Mouse (Mus musculus): ENCODE results near the gene Fxyd4. TPM values are rescaled to one million over a fixed set of nuclear protein-coding genes. Genes with fewer than 3 reads are reported as not detected.

Gene Fxyd4
- total RNA-seq, 2 experiments from 2014 or later, result not detected

- no peak for DNase-seq (ENCODE audit: low spot score in 2 of 2)
These were observed 19.4 kb downstream of the Fxyd4 start for GRCm38 (mm10) chr6:117918043-117918442.

DNA sequence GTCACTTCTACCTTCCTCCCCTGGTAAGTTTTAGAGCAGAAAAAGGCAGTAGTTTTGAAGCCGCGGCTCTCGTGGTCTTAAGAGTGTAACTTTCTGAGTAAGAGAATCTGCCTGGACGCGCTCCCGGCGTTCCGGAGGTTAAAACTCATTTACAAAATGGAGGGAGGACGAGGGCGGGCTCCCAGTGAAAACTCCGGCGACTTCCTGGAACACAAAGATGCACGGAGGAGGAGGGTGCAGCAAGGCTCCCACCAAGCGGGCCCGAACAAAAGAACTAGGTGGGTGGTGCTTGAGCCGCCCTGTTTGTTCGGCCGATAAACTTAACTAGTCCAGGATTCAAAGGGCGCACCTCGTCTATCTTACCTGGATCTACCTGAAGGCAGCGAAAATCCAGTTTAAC lies 19.9 kb downstream of the Fxyd4 start:
- DNase-seq (ENCODE audit: low spot score in 2 of 2), result peak; percentile 36 to 69

- DNase-seq (ENCODE audit: low spot score in 2 of 2), result peak; percentile 68 to 77
These were observed 20.6 kb downstream of the Fxyd4 start for GRCm38 (mm10) chr6:117916737-117917426.

GRCm38 (mm10) chr6:117916205-117916736 lies 21.2 kb downstream of the Fxyd4 start:
- DNase-seq (ENCODE audit: low spot score in 2 of 2), result no peak

- no peak for DNase-seq (ENCODE audit: low spot score in 2 of 2)
These were observed 23.0 kb downstream of the Fxyd4 start for GRCm38 (mm10) chr6:117914541-117914940.

DNA sequence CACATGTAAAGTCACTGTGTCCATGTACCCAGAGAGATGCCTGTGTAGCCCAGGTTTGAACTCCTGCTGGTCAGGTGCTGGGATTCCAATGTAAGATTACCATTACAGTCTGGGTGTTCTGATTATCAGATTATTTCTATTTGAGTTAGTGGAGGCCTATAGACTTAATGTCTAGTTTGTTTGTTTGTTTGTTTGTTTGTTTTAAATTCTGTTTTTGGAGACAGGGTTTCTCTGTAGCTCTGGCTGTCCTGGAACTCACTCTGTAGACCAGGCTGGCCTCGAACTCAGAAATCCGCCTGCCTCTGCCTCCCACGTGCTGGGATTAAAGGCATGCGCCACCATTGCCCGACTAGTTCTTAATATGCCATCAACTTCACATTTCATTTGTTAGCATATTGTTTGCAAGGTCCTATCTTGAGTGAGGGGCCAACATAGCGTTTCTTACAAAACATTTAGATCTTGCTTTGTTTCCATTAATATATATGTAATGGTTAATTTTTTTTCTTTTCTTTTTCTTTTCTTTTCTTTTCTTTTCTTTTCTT lies 27.3 kb downstream of the Fxyd4 start:
- no peak for DNase-seq (ENCODE audit: low spot score in 2 of 2)

DNA sequence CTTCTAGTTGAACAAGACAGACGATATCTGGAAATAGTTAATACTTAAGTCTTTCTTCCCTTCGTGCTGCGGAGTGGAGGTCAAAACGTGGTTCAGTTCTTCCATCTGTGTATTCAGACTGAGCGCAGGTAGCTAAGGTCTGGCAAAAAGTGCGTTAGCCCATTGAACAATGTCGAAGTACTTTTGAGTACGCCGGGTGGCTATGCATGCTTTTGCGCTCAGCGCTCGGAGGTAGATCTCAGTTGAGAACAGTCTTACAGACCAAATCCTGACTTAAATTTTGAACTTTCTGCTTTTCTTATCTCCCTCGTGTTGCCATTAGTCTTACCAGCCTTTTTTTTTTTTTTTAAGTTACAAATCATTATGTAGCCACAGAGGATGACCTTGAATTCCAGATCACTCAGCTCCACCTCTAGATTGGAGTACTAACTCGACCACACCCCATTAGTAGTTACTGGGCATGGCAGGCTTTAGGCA lies 29.0 kb downstream of the Fxyd4 start:
- peak in 1 of 2 experiments; percentile 9 for DNase-seq (ENCODE audit: low spot score in 2 of 2)

DNA sequence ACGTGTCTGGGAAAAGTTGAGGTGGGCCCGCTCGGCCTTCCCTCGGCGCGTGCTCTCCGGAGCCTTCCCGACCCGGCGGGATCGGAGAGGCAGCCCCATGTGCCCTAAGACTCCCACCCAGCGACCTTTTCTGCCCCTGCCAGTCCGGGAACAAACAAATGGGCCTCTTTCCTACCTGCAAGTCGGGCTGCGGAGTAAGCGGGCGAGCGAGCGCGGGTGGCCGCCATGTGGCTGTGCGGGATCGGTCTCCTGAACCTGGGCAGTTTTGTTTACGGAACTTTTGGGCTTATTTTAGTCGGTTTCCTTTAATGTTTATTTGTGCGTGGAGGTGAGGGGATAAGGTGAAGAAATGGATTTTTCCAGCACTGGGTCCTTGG lies 29.5 kb downstream of the Fxyd4 start:
- DNase-seq (ENCODE audit: low spot score in 2 of 2), result no peak

DNA sequence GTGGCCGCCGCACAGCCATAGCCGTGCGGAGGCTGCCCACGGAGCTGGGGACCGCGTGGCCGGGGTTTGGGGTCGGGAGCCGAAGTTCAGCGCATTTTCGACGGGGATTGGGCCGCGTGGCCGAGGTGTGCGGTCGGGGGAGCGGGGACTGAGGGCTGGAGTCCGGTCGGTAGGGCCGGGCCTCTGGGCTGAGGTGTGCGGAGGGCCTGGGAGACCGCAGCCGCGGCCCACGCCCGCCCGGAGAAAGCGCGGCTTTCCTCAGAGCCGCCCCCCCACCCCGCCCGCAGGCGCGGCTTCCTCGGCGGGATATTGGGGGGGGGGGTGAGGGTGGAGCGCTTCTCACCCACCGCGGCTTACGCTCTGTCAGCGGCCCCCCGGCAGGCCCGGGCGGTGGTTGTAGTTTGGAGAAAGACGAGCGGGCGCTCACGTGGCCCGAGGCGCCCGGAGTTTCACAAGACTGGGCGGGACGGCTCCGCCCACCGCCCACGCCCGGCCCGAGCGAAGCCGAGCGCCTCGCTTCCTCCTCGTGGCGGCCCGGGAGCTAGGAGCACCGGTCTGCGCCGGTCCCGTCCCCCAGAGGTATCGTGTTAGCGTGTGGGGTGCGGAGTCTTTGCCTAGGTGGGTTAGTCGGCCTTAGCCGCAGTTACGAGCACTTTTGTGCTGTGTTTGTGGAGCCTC lies 30.1 kb downstream of the Fxyd4 start:
- peak; percentile 79 to 90 for DNase-seq (ENCODE audit: low spot score in 2 of 2)

GRCm38 (mm10) chr6:117906590-117907271 lies 30.8 kb downstream of the Fxyd4 start:
- DNase-seq (ENCODE audit: low spot score in 2 of 2), result peak; percentile 93 to 96

DNA sequence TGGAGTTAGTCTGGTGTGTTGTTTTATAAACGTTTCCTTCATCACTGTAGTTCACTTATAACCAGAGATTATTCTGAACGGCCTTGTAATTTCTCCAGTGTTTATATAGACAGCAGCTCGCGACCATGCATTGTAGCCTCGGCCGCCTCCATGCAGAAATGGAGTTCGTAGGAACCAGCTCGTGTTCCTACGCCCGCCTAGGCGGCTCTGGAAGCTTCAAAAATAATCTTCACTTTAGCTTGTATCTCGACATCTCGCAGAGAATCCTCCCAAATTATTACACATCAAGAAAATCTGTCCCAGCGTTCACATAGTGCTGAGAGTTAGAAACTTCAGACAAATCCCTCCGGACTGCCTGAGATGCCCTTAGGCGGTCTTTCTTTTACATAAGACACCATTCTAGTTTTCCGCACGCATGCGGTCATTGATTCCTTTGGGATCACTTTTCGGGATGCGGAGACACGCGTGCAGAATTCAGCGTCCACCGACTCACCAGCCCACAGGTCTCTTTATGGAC lies 31.4 kb downstream of the Fxyd4 start:
- peak in 1 of 2 experiments; percentile 44 for DNase-seq (ENCODE audit: low spot score in 2 of 2)

DNA sequence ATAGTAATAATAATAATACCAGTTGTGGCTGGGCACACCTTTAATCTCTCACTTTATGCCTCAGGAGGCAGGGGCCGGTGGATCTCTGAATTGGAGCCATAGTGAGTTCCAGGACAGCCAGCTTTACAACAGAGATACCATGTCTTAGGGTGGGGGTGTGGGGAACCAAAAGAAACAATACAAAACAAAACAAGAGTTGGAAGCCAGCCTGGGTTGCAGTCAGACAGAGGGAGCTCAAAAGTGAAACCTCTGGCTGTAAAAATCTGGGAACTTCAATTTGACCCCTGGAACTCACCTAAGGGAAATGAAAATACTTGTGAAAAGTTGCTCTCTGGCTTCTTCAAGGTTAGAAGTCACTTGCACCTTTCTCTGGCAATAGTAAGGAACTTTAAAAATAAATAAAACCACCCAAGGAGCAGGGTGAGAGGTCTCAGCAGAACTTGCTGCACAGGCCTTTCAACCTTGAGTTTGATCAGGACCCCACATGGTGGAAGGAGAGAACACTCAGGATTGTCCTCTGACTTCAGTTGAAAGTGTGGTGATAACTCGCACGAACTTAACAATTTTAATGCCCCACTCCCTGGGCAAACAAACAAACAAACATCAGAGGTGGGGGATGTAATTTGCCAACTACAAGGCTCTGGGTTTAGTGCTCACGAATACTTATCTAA lies 32.1 kb downstream of the Fxyd4 start:
- no peak for DNase-seq (ENCODE audit: low spot score in 2 of 2)

DNA sequence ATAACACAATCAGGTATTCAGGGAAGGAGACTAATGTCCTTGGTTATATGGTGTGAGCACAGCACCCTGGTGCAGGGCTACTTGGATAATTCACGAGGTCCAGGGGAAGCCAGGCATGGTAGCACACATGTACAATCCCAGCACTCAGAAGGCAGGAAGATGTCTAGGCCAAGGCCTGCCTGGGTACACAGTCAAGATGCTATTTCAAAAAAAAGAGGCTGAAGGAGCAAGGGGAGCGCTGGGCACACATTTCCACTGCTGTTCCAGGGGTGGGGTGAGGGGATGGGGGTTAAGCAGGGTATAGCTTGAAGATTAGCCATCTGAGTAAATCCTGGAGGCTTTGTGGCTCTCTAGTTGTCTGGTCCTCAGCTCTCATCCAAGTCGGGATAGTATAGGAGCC lies 33.7 kb downstream of the Fxyd4 start:
- DNase-seq (ENCODE audit: low spot score in 2 of 2), result no peak

DNA sequence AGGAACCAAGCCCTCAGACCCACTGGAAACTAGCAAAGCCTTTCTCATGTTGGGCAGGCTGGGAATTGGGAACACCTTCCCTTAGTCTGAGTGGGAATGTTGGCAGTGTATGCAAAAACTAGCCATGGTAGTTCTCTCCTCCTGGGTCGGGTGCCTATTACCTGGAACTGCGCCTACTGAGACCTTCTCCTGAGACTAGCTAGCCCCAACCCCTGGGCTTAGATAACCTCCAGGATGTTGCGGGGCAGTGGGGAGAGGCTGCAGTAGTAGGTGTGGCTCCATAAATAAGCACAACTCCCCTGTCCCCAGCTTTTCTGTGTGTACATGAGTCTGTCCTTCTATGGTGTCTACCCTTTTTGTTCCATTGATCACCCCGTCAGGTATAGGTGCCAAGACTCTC lies 34.9 kb downstream of the Fxyd4 start:
- DNase-seq (ENCODE audit: low spot score in 2 of 2), result no peak

DNA sequence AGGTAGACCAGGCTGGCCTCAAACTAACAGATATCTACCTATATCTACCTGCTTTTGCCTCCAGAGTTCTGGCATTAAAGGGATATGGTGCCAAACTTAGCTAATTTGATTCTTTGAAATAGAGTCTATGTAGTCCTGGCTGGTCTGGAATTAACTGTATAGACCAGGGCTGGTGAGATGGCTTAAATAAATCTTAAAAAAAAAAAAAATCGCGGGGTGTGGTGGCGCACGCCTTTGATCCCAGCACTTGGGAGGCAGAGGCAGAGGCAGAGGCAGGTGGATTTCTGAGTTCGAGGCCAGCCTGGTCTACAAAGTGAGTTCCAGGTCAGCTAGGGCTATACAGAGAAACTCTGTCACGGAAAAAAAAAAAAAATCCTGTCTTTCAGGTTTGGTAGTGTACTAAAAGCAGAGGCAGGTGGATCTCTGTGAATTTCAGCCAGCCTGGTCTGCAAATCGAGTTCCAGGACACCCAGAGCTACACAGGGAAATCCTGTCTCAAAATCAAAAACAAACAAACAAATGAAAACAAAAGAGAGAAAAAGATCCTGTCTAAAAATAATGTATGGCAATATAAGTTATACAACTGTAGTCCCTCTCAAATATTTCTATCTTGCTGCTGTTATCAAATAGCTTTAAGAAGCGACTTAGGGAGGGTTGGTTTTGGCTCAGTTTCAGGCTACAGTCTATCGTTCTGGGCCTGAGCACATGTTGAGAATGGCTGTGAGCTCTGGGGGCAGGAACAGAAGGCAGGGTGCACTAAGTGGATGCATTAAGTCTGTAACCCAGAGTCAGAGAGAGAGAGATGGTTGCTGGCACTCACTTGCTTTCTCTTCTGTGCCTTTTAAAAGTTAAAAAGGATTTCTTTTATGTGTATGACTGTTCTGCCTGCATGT lies 35.7 kb downstream of the Fxyd4 start:
- no peak for DNase-seq (ENCODE audit: low spot score in 2 of 2)

DNA sequence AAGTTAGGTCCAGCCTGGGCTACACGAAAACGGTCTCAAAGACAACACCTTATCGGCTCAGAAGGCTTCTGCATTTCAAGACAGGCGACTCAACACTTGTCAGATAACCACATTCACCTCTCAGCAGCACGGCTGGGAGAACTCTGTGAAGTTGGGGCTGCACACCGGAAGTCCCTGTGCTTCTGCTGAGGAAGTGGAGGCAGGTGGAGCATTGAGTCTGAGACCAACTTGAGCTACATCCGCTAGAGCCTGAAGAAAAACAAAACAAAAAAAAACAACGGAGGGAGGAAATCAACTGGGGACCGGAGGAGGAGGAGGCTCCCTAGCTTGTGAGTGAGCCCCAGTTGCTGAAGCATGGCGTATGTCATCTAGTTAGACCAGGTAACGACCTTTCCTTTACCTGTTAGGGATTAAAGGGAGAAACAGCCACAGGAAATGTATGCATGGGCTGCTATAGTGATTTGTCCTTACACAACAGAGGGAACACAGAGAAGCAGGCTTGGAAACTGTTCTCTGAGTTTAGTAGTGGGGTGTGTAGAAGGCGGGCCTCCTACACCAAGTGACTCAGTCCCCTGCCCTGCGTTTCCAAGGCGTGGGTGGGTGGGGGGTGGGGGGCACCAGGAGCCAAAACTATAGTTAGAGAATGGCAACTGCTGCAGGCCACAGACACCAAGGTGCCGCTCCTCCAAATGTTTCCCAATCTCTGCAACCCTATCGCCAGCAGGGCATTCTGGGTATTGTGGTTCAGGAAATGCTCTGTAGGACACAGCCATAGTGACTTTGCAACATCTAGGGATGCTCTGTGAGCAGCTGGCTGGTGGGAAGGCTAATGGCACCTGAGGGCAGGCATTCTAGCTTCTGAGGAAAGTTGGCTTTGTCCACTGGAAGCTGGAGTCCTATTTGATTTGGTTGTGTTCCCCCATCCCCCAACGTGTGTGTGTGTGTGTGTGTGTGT lies 37.1 kb downstream of the Fxyd4 start, which contains the start of gene Hnrnpf:
Gene Hnrnpf, plus strand, starts transcription at position 199 of the 955 bp plus-strand sequence.
- no peak for DNase-seq (ENCODE audit: low spot score in 2 of 2)

GRCm38 (mm10) chr6:117897800-117898199 lies 39.7 kb downstream of the Fxyd4 start:
- DNase-seq (ENCODE audit: low spot score in 2 of 2), result no peak

- DNase-seq (ENCODE audit: low spot score in 2 of 2), result no peak
These were observed 44.1 kb downstream of the Fxyd4 start for GRCm38 (mm10) chr6:117893435-117893834.
